Mouse (Mus musculus) myocyte (in vitro differentiated cells): ENCODE measurements around the gene Tbc1d9b.

Experiments used
- POLR2A ChIP-seq: IDR thresholded peaks from one replicate; pipeline ENCODE4 v1.6.1; 2011; ENCODE audit warnings: low read depth, mild to moderate bottlenecking, control low read depth, moderate library complexity; ENCODE audit not compliant: insufficient read length
- TCF3 ChIP-seq: IDR thresholded peaks from one replicate; pipeline ENCODE4 v1.6.1; 2011; ENCODE audit warnings: low read depth, control low read depth; ENCODE audit not compliant: insufficient read length

GRCm38 (mm10) chr11:50108823-50109244 lies 22.4 kb upstream of the Tbc1d9b start:
- no peak for TF ChIP-seq POLR2A
- no peak for TF ChIP-seq TCF3
